Mouse (Mus musculus): Measurements from ENCODE around the gene Vangl1.
A peak's percentile ranks its signal among the peaks of the same experiment; 100 is the strongest.

The Vangl1 gene

DNA sequence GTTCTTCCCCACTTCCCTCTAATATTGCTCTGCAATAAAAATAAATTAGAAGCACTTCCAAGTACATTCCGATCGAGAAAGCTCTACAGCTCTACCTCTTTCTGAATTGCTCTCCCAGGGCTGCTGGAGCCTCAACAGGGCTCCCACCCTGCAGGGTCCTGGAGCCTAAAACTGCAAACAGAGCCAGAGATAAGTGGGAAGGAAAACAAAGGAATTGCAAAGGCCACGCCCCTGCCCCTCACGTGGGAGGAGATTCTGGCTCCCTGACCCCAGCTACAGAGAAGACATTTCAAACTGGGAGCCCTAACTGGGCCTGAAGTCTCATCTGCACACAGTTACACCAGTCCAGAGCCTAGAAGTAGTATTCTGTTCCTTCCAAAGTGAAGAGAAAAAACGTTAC lies 6.7 kb downstream of the Vangl1 start:
- DNase-seq = no peak

DNA sequence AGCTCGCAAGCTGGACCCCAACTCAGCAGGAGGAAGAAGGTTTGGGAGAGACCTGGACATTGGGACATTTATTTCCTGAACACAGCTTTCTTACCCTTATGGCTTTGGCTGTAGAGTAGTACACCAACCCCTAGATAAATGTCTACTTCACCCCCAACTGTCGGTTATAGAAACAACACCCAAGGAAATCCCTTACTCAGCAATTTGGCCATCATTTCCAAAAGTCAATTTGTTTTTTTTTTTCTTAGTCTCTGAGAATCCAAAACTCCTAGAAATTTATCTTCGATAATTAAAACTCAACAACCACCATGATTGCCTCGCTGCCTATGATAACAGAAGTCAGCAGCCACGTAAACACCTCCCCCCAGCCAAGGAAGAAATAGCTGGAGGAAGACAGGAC lies 7.3 kb downstream of the Vangl1 start:
- no peak for DNase-seq

DNA sequence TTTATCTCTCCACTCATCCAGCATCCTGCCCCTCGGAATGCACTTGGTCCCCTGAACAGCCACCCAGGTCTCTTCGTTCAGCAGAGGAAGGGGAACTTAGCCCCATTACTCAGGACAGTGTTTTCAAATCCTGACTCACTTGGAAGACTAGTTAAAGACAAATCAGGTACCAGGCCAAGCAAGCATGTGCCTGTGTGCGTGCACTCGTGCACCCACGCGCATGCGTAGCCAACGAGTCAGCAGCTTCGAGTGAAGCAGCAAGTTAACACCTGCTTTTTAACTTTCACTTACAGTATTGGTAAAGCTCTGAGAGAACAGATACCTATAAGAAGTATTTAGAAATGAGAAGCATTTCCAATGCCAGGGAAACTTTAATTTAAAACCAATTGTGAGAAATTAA lies 8.3 kb downstream of the Vangl1 start:
- no peak for DNase-seq

DNA sequence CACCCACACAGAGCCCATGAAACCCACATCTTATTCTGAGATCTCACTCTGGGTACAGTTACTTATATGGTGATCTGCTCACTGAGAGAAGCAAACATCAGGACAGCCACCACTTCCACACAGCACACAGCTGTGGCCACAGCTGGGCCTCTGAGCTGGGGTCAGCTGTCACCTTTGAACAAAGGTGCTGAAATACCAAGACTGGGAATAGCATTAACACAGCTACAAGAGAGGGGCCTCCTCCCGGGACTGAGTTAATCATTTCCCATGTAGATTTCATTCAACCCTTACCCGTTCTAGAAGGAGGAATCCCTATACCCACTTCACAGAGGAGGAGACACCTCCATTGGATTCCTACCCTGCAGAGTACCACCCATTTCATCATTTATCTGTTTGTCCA lies 8.7 kb downstream of the Vangl1 start:
- no peak for DNase-seq

DNA sequence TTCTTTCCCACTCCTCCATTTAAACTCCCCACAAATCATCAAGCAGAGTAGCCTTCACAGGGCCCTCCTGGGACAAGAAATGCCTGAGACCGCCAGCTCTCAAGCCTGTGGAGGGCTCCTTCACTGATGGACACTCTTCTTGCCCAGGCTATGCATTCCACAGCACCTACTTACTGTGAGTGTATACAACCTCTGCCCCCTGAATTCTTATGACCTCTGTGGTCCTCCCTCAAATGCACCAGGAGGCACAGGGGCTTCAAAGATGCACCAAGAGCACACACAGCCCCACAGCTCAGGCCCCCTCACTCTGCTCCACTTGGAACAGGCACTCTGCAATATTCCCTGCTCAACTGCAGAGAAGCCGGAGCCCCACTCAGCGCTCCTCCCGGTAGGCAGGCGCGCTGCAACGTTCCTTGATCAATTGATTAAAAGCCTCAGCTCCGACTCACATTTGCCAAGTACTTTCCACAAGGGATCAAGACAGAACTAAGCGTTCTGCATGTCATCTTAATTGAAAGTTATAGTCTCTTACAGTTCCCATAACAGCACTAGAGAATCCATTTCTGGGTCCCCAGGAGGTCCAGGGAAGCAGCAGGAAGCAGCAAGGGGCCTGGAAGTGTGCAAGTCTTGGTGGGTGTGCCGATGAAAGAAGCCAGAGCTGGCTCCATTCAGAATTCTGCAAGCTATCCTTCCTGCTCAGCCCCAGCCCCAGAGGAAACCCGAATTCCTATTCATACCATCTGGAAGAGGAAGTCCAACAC lies 10.0 kb downstream of the Vangl1 start:
- DNase-seq = no peak

DNA sequence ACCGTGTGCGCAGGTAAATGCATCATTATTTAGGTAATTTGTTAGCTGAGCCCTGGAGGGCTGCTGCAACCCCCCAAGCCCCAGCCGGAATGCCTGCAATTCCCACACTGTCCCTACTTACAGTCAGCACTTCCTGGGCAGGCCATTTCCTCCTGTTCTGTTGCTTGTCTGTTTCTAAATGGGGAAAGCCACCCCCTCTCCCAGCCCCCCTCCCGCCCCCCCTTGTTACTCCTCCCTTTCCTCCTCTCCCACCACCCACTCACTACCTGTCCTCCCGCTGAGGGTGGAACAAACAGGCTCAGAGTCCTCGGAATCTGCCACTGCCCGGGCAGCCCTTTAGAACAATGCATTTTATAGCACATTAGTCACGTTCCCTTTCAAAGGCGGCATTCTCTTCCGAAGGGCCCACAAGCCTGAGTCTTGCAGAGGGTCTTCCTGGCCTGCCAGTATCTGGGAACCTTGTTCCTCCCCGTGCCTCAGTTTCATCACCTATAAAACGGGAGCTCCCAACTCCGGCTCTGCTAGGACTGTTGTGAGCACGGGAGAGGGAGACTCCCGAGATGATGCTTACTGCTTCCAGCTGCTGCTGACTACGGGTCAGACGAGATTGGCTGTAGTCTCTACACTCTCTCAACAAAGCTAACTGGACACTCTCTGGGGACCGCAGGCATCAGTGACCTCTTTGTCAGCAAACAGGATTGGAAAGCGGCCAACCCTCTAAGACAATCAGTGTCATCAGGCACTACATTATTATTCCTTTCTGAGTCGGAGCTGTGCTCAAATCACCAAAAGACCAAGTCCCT lies 10.8 kb downstream of the Vangl1 start:
- peak; percentile 45 to 46 for DNase-seq

DNA sequence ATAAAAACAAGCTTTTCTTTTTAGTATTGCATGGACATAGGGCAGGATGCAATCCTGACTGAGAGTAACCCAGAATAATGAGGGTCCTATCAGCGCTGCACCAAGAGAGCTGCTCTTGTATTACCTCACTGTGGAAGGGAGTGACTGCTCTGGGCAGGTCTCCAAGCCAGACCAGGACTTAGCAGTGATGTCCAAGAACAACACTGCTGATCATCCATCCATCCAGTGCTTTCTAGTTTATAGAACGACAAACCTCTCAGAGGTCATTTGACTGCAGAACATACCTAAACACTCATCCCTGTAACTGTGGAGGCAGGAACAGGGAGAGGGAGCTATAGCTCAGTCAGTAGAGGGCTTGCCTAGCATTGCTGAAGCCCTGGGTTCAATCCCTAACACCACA lies 11.9 kb downstream of the Vangl1 start:
- peak in 1 of 2 experiments; percentile 21 for DNase-seq

DNA sequence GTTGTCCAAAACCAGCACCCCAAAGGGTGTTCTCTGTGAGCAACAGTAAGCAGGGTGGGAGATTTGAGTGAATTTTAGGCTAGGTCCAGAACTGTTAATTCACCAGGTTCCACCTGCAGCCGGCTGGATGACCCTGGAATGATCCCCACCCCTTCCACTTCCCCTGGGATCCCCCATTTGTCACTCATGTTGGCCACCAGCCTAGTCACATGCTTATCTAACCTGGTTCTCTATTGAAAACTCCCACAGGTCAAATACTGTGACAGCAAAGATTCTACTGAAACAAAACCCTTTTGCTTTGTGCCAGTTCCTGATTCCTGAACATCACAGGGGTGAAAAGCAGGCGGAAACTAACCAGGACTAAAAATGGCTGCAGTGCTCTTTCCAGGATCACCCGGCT lies 12.9 kb downstream of the Vangl1 start:
- no peak for DNase-seq

DNA sequence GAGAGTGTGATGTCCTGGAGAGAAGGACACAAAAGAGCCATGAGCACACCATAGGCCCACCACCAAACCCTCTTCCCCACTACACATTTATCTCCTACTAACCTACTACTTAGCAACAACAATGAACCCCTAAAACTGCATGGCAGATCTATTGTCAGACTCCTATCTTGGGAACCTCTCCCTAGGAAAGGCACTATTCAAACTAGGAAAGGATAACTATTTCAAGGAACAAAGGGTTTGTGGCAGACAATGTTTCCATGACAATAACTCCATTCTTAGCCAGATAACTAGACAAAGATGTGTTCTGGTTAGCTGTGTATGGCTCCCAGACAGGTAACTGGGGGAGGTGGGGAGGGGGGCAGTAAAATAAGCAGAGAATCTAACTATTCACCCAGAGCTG lies 13.9 kb downstream of the Vangl1 start:
- DNase-seq = no peak

DNA sequence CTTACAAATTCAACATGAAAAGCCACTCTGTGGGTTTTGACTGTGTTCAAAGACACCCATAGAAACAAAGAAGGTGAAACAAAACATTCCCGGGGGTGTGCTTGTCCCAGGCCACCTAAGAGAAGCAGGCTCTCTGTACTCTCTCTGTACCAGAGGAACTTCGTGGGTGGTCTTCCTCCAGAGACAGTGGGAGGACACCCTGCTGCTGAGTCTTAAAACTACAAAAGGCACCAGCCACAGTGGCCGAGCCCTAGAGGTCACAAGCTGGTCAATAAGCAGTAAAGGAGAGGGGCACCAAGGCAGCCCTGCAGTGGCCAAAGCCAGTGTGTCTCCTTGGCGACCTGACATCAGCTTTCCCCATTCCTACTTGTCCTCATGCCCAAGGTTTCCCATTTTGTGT lies 14.5 kb downstream of the Vangl1 start:
- DNase-seq = no peak

DNA sequence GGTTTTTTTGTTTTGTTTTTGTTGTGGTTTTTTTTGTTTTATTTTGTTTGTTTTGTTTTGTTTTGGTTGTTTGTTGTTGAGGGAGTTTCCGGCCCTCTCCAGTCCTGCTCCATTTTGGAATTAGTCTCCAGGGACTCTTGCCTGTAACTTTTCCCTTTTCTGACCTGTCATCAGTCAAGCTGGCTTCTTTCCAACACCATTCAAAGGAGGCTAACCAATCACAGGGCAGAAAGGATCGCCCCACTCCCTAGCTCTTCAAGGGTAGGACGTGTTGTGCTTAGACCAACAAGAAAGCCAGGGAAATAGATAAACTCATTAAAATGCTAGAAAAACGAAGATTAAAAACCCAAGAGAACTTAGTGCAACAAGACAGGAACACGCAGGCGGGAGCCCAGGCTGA lies 15.5 kb downstream of the Vangl1 start:
- DNase-seq = no peak

DNA sequence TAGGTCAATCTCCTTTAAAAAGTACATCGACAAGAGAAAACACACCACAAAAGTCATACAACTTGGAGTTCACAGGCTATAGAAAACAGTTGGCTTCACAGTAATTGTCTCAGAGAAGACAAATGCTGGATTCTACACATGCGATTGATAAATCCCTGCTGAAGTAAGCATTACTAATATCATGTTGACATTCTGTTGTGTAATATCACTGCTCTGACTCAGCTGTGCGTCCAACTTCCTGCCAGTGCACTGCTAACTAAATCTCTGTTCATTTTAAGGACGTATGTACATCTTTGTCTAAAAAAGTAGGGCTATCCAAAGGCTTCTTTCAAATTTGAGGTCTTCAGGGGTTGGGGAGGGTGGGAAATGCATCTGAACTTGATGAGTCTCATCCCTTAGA lies 17.1 kb downstream of the Vangl1 start:
- no peak for DNase-seq

DNA sequence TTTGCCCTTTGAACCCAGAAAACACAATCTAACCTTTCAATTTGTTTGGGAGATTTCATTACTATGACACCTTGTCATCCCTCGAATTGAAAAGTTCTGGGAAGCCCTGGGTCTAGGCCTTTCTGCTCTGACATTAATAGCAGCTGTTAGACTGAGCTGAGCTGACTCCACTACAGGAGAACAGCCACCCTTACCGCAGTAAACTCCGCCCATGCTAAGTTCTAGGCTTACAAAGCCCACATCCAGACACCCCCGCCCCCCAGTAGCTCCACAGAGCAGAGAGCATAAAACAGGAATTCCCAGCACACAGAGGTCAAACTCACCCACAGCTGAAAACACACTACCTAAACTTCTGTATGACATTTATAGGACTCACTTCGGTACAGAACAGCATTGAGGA lies 19.8 kb downstream of the Vangl1 start:
- no peak for DNase-seq

DNA sequence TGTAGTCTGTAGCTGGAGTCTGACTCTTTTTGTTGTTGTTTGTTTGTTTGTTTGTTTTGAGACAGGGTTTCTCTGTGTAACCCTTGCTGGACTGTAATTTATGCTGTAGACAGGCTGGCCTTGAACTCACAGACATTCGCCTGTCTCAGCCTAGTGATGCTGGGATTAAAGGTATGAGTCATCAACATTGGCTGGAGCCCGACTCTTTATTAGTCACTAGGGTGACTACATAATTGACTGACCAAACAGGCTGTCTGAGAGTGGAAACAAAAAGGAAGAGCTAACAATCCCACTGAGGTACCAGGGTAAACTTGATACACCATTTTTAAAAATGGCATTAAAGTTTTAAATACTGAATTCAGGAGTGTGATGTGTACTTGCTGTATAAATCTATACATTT lies 21.9 kb downstream of the Vangl1 start:
- DNase-seq = no peak

DNA sequence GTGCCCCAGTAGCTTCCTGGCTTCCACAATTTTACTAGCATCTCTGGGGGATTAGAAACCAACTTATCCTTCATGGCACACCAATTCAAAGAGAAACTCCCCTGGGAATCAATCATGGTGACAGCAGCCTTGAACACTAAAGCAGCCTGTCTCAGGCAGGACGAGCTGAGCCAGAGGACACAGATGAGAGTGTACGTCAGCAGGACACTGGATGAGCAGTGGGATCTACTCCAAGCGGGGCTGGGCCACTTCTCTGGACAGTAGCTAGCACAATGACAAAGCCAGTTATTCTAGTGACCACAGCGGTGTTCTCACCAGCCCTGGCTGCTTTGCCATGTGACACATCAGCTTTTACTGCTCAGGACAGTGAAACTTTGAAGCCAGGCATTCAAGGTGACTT lies 23.3 kb downstream of the Vangl1 start:
- DNase-seq = no peak

DNA sequence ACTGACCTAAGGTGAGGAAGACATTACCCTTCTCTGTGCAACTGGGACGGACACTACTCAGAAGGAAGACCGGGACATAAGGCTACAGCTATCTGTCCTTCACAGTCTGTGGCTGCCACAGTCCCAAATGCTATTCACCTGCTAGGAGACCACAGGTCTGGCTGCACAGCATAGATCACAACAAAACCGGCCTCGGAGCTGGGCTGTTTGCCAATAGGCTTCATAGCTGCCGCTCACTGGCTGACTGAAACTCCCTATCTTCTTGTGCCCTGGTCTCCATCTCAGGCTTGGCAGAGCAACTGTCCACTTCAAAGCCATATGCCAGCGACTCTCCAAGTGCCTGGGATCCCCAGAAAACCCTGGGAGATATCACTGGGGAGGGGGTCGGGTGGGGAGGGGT lies 23.7 kb downstream of the Vangl1 start:
- no peak for DNase-seq

DNA sequence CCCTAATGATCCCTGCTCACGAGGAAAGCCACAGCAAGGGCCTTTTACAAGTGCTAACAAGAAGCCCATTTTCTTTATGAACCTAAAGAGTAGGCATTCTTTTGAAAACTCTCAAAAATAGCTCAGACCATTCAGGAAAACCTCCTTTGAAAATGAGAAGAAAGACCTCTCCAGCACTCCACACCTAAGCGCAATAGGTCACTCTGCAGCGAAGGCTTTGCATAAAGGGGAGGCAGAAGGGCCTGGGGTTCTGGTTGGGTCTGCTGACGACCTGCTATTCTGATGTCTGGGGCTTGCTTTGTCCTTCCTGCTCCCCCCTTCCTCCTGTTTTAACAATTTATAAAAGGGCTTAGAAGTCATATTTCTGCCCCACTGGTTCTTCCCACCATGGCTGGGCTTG lies 24.6 kb downstream of the Vangl1 start:
- DNase-seq = no peak

DNA sequence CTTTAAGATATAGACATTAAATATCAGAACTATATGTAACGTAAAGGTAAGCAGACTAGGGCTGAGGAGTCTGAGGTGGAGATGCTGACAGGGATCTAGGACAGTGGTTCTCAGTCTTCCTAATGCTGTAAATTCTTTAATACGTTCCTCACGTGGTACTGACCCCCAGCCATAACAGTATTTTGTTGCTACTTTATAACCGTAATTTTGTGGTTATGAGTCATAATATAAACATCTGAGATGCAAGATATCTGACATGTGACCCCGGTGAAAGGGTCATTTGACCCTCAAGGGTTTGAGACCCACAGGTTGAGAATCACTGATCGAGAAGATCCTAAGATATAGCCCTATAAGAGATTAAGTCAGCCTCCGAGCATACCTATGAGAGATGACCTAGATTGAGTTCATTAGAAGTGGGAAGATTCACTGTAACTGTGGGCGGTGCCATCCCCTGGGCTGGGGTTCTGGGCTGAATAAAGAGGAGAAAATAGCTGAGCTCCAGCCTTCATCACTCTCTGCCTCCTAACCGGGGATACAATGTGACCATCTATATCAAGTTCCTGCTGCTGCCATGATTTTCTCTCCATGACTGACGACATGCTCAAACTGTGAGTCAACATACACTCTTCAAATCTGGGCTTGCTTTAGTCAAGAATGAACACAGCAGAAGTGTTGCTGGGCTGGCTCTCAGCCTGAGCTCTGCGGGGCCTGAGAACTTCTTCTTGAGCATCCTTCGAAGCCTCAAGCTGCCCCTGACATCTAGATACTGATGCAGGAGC lies 26.5 kb downstream of the Vangl1 start:
- DNase-seq = no peak

DNA sequence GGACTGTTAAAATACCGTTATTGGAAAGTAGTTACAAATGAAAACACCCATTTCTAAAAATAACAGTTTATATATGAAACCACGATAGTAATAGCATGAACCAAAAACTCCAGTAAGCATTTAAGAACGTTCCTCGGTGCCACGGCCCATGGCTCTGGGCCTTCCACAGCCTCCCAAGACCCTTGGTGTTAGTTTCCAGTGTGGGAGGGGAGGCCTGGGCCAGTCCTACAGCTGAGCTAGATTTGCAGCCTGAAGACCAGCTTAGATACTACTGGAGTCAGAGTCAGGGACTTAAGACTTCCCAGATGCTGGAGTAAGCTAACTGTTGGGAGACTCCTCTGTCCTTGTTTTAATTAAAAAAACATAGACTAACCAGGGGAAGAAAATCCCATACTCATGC lies 28.4 kb downstream of the Vangl1 start:
- DNase-seq = no peak

DNA sequence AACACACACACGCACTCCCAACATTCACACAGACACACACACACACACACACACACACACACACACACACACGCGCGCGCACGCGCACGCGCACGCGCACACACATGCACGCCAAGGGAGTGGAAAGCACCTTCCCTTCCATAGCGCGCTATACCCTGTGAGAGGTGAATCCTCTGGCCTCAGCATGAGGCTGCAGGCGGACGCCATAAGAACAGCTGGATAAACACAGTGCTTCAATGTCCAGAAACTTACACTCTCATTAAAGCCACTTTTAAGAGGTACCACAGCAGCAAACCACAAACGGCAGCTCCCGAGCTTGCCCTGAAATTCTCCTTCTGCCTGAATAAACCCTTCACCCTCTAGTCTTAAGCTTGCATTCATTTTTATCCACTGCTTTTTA lies 28.8 kb downstream of the Vangl1 start:
- no peak for DNase-seq

DNA sequence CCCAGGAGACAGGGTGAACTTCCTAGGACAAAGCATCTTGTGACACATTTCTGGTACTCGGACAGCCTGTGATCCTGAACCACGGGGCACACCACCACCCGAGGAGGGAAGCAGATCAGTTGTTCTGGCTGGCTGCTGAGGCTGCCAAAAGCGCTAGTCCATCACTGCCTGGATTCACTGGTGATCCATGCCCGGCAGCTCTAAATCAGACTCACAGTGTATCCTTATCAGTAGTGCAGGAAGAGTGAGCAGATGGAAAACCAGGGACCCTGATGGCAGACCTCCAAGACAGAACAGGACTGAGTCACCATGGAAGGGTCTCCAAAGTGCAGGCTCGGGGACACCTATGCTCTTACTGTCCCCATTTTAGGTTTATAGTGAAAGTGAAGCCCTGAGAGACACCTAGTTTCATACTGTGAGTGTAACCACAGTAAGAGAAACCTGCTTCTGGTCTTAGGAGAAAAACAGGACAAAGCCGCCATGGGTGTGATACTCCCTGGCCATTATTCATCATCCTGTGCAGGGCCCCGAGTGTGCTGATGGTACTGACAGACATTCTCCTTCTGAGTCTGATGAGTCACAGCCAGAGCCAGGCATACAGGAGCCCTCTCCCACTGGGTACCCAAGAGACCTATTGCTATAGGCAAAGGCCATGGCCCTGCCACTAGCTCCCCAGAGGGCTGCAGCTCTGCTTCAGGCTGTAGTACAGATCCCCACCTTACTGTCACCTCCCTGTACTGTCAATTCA lies 30.2 kb downstream of the Vangl1 start:
- no peak for DNase-seq

DNA sequence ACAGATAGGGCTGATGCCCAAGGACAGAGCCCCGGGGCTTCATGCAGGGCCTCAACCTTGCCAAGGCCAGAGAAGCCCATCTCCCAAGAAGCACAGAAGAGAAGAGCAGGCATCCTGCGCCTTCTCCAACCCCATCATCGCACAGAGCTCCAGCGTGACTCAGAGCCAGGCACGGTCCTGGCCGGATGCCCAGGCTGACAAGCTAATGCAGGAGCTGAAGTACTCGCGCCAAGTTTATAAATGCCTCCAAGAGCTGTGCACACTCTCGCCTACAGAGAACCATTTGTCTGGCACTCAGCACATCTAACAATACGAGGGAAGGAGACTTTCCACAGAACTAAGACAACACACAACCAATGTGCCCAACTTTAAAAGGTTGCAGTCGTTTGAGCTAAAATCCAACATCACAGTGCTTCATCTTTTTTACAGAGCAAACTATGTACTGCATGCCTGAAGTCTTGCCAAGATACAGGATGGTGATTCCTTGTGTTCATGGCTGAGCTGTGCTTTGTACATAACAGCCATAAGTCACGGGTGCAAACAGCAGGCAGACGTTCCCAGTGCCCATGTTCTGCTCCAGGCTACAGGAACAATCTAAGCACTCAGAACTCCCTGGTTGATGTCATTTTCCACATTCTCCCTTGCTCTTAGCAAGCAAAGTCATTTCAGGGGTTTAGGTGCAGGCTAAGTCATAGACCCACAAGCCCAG lies 35.1 kb downstream of the Vangl1 start:
- DNase-seq = peak; percentile 90 to 95
